ENCODE assay signal across 9 mouse cellular contexts in the genomic region with DNA sequence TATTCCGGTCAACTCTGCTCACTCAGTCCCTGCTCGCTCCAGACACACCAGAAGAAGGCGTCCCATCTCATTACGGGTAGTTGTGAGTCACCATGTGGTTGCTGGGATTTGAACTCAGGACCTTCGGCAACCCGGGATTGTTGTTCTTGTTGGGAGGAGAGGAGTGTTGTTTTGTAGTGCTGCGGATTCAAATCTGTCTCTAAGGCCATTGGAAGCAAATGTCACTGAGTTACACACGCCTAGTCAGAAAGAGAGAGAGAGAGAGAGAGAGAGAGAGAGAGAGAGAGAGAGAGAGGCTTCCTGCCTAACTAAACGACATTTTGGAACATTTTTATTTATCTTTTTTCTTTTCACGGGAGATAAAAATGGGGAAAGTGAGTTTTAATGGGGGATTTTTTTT. TPM values are rescaled to one million over a fixed set of nuclear protein-coding genes. Genes with fewer than 3 reads are reported as not detected.
A peak's percentile ranks its signal among the peaks of the same experiment; 100 is the strongest.
DNase-seq lines count a peak whose midpoint lies in the region; ATAC-seq and TF ChIP-seq lines count a peak whose summit lies in the region.
"Had no signal": no experiment of that assay in that cellular context is flagged by ENCODE, and none has a peak within 500 bp of the region (broad histone marks: within the 10 kb centered on the region; RNA-seq: fewer than 3 reads in every experiment).

No protein-coding gene starts in this region.

- no peak for ATAC-seq in heart, embryonic 14.5 days (ENCODE audit: insufficient number of reproducible peaks, insufficient read depth, low FRiP score, low read depth)
- ATAC-seq in stomach, embryonic 14.5 days (ENCODE audit: insufficient number of reproducible peaks, insufficient read depth, low FRiP score, low read depth) = no peak
- no peak for ATAC-seq in stomach, postnatal 0 days (ENCODE audit: low FRiP score, low TSS enrichment)
- no peak for ATAC-seq in limb, embryonic 11.5 days (ENCODE audit: insufficient number of reproducible peaks, low FRiP score, low TSS enrichment, low read depth)
- ATAC-seq in megakaryocyte progenitor cell, adult 5-6 weeks (replicated peaks; ENCODE audit: poor library complexity) = no peak

- no peaks in the 10 kb centered on the region for H3K36me3 ChIP-seq in heart, embryonic 14.5 days (ENCODE audit: control insufficient read depth, insufficient read depth, low read length)
- no peaks in the 10 kb centered on the region for H3K36me3 ChIP-seq in stomach, embryonic 14.5 days (ENCODE audit: control insufficient read depth, insufficient read depth, low read length)
- no peaks in the 10 kb centered on the region for H3K36me3 ChIP-seq in stomach, postnatal 0 days (ENCODE audit: control insufficient read depth, insufficient read depth, low read length)
- H3K36me3 ChIP-seq in limb, embryonic 11.5 days (ENCODE audit: control insufficient read depth, insufficient read depth, low read length) = no peaks in the 10 kb centered on the region
- no peaks in the 10 kb centered on the region for H3K36me3 ChIP-seq in thymus, adult 2 months (ENCODE audit: control insufficient read depth, insufficient read depth, low read length)
- H3K36me3 ChIP-seq: forebrain, embryonic 12.5 days had no signal

- 0 out of 2 replicates have a peak overlapping the region, but pooled peaks have one; percentile 1 for H3K9ac ChIP-seq in heart, embryonic 14.5 days (ENCODE audit: low read length)
- H3K9ac ChIP-seq in stomach, embryonic 14.5 days (replicated peaks; ENCODE audit: low read depth, low read length) = no peak overlapping the region
- H3K9ac ChIP-seq in stomach, postnatal 0 days (ENCODE audit: low read length) = no peak overlapping the region
- no peak overlapping the region for H3K9ac ChIP-seq in limb, embryonic 11.5 days (ENCODE audit: low read length)

- H3K9me3 ChIP-seq in heart, embryonic 14.5 days (ENCODE audit: control insufficient read depth, low read length) = no peaks in the 10 kb centered on the region
- no peaks in the 10 kb centered on the region for H3K9me3 ChIP-seq in stomach, embryonic 14.5 days (ENCODE audit: control insufficient read depth, low read depth, low read length)
- no peaks in the 10 kb centered on the region for H3K9me3 ChIP-seq in stomach, postnatal 0 days (ENCODE audit: control insufficient read depth, low read length)
- H3K9me3 ChIP-seq in limb, embryonic 11.5 days (ENCODE audit: control insufficient read depth, low read length) = no peaks in the 10 kb centered on the region
- H3K9me3 ChIP-seq: forebrain, embryonic 12.5 days had no signal

- H3K27ac ChIP-seq in heart, embryonic 14.5 days (replicated peaks in 1 of 2; ENCODE audit: control insufficient read depth in 1 of 2, insufficient read depth in 1 of 2, low read depth in 2 of 2, low read length in 2 of 2) = no peak overlapping the region
- H3K27ac ChIP-seq in stomach, embryonic 14.5 days (ENCODE audit: low read length) = no peak overlapping the region
- H3K27ac ChIP-seq in stomach, postnatal 0 days (replicated peaks) = no peak overlapping the region; the same call in 1 of the 2 replicates
- H3K27ac ChIP-seq in limb, embryonic 11.5 days (replicated peaks; ENCODE audit: low read depth, low read length) = no peak overlapping the region
- H3K27ac ChIP-seq in thymus, adult 2 months (ENCODE audit: control insufficient read depth, insufficient read depth, low read length) = no peak overlapping the region
- H3K27ac ChIP-seq: forebrain, embryonic 12.5 days had no signal

- no peak for TF ChIP-seq EP300 in stomach, postnatal 0 days (optimal IDR thresholded peaks at IDR 0.05)

- DNase-seq in heart, adult 18-20 months = no peak
- no peak for DNase-seq in stomach, postnatal 0 days (ENCODE audit: low spot score)
- no peak for DNase-seq in limb, embryonic 11.5 days (ENCODE audit: low spot score)
- no peak for DNase-seq in thymus, adult 2 months
- no peak for DNase-seq in B cell, adult 2 months

- WGBS in heart, embryonic 14.5 days = 26% methylated on average over 10 of the region's 10 CpGs
- 23% methylated on average over 10 of the region's 10 CpGs for WGBS in stomach, embryonic 14.5 days
- WGBS in stomach, postnatal 0 days = 35% methylated on average over 10 of the region's 10 CpGs
- 13% methylated on average over 10 of the region's 10 CpGs for WGBS in limb, embryonic 11.5 days
- WGBS in thymus, adult 2 months = 77% methylated on average over 10 of the region's 10 CpGs

- no peak for TF ChIP-seq CTCF in stomach, postnatal 0 days (IDR thresholded peaks at IDR 0.05; ENCODE audit: low read depth)
- no peak for TF ChIP-seq CTCF in thymus, adult 2 months (IDR thresholded peaks at IDR 0.05; ENCODE audit: borderline replicate concordance, control insufficient read depth, extremely low read depth, insufficient read depth, low read length, poor library complexity)

- H3K4me1 ChIP-seq in heart, embryonic 14.5 days (ENCODE audit: control insufficient read depth in 2 of 2, insufficient read depth in 2 of 2, low read length in 2 of 2) = peaks cover 10 to 35% of the 10 kb centered on the region in 2 experiments
- peaks cover 23% of the 10 kb centered on the region for H3K4me1 ChIP-seq in stomach, embryonic 14.5 days (ENCODE audit: control insufficient read depth, insufficient read depth, low read length)
- peaks cover 4% of the 10 kb centered on the region; the same call in 1 of the 2 replicates for H3K4me1 ChIP-seq in stomach, postnatal 0 days (replicated peaks; ENCODE audit: control insufficient read depth, insufficient read depth)
- peaks cover 3% of the 10 kb centered on the region; the same call in 1 of the 2 replicates for H3K4me1 ChIP-seq in limb, embryonic 11.5 days (ENCODE audit: control insufficient read depth, insufficient read depth, low read length)
- H3K4me1 ChIP-seq in thymus, adult 2 months (replicated peaks; ENCODE audit: control insufficient read depth, insufficient read depth, low read length) = peaks cover 11% of the 10 kb centered on the region

- no peak for TF ChIP-seq POLR2A in thymus, adult 2 months (IDR thresholded peaks at IDR 0.05; ENCODE audit: control insufficient read depth, extremely low read depth, insufficient read depth, low read length, poor library complexity)

- H3K4me2 ChIP-seq in heart, embryonic 14.5 days (ENCODE audit: low read length) = peak overlapping the region; percentile 64
- 0 out of 2 replicates have a peak overlapping the region, but pooled peaks have one; percentile 55 for H3K4me2 ChIP-seq in stomach, embryonic 14.5 days (replicated peaks; ENCODE audit: low read depth, low read length)
- H3K4me2 ChIP-seq in stomach, postnatal 0 days (replicated peaks; ENCODE audit: low read depth) = no peak overlapping the region; the same call in 1 of the 2 replicates
- H3K4me2 ChIP-seq in limb, embryonic 11.5 days (ENCODE audit: low read depth, severe bottlenecking) = peak overlapping the region; percentile 69; the same call in 1 of the 2 replicates

- H3K27me3 ChIP-seq in heart, embryonic 14.5 days (ENCODE audit: control insufficient read depth, insufficient read depth, low read length) = no peaks in the 10 kb centered on the region
- no peaks in the 10 kb centered on the region for H3K27me3 ChIP-seq in stomach, embryonic 14.5 days (ENCODE audit: control insufficient read depth, insufficient read depth, low read length)
- H3K27me3 ChIP-seq in stomach, postnatal 0 days (ENCODE audit: control insufficient read depth, insufficient read depth, low read length) = no peaks in the 10 kb centered on the region
- H3K27me3 ChIP-seq in limb, embryonic 11.5 days (ENCODE audit: control insufficient read depth, insufficient read depth, low read length) = no peaks in the 10 kb centered on the region
- H3K27me3 ChIP-seq in thymus, adult 2 months (ENCODE audit: control insufficient read depth, insufficient read depth, low read length) = no peaks in the 10 kb centered on the region

- H3K4me3 ChIP-seq in heart, embryonic 14.5 days (ENCODE audit: control insufficient read depth in 1 of 2, insufficient read depth in 1 of 2, low read depth in 1 of 2, low read length in 2 of 2) = 0 out of 4 replicates have a peak overlapping the region, but pooled peaks of 1 of the 2 experiments have one; percentile 42
- H3K4me3 ChIP-seq in stomach, embryonic 14.5 days (ENCODE audit: low read depth, low read length) = 0 out of 2 replicates have a peak overlapping the region, but pooled peaks have one; percentile 27
- H3K4me3 ChIP-seq in stomach, postnatal 0 days (ENCODE audit: low read depth, low read length) = no peak overlapping the region; the same call in 1 of the 2 replicates
- no peak overlapping the region for H3K4me3 ChIP-seq in limb, embryonic 11.5 days (ENCODE audit: low read depth, low read length)
- H3K4me3 ChIP-seq in thymus, adult 2 months (ENCODE audit: control insufficient read depth, insufficient read depth, low read length) = no peak overlapping the region

RNA-seq across cellular contexts. Expression of a gene that starts 2.4 kb away (rescaled TPM):
- 25.4 and 26.1 TPM in 2 replicates for polyA plus RNA-seq in heart, embryonic 14.5 days (2014; fragmentation: Nextera tagmentation; extraction: Ambion mirVana)
- total RNA-seq in heart, adult 18-20 months (2021) = 10 to 100 TPM; 15.3 to 16.4 TPM
- polyA plus RNA-seq in stomach, embryonic 14.5 days (2014; fragmentation: Nextera tagmentation; extraction: Ambion mirVana) = 37.4 and 40.3 TPM in 2 replicates
- 11.6 and 11.9 TPM in 2 replicates for polyA plus RNA-seq in stomach, postnatal 0 days (2015; fragmentation: Nextera tagmentation; extraction: Ambion mirVana)
- polyA plus RNA-seq in limb, embryonic 11.5 days (2014; fragmentation: Nextera tagmentation; extraction: Ambion mirVana) = 24.9 and 27.9 TPM in 2 replicates
- 19.8 and 21.1 TPM in 2 replicates for polyA plus RNA-seq in thymus, adult 2 months (2012; rRNA removed)
- total RNA-seq in megakaryocyte progenitor cell, adult 5-6 weeks (2015) = 33.5 and 37.9 TPM in 2 replicates
- total RNA-seq in megakaryocyte progenitor cell, adult 5-6 weeks (2017) = 14.4 and 15.1 TPM in 2 replicates
